ENCODE assay signal across 17 mouse cellular contexts in genomic region chr15:10922570-10922969, GRCm38 (mm10). TPM values are rescaled to one million over a fixed set of nuclear protein-coding genes. Genes with fewer than 3 reads are reported as not detected.
DNase-seq lines count a peak whose midpoint lies in the region; ATAC-seq and TF ChIP-seq lines count a peak whose summit lies in the region.
"Had no signal": no experiment of that assay in that cellular context is flagged by ENCODE, and none has a peak within 500 bp of the region (broad histone marks: within the 10 kb centered on the region; RNA-seq: fewer than 3 reads in every experiment).

No protein-coding gene starts in this region.

- no peaks in the 10 kb centered on the region for H3K9me3 ChIP-seq in hindbrain, embryonic 11.5 days (ENCODE audit: control insufficient read depth, low read length)
- H3K9me3 ChIP-seq in hindbrain, embryonic 10.5 days = no peaks in the 10 kb centered on the region
- no peaks in the 10 kb centered on the region for H3K9me3 ChIP-seq in forebrain, postnatal 0 days (ENCODE audit: low read length)
- H3K9me3 ChIP-seq: embryonic facial prominence, embryonic 10.5 days; liver, embryonic 13.5 days; stomach, embryonic 15.5 days had no signal

- H3K9ac ChIP-seq in hindbrain, embryonic 11.5 days (ENCODE audit: low read depth, low read length) = no peak overlapping the region
- H3K9ac ChIP-seq in forebrain, postnatal 0 days = no peak overlapping the region
- H3K9ac ChIP-seq: liver, embryonic 13.5 days; stomach, embryonic 15.5 days had no signal

- H3K27me3 ChIP-seq in hindbrain, embryonic 11.5 days (ENCODE audit: control insufficient read depth, insufficient read depth, low read length) = no peaks in the 10 kb centered on the region
- no peaks in the 10 kb centered on the region for H3K27me3 ChIP-seq in hindbrain, embryonic 10.5 days (ENCODE audit: insufficient read depth, poor library complexity, severe bottlenecking)
- no peaks in the 10 kb centered on the region for H3K27me3 ChIP-seq in forebrain, postnatal 0 days (ENCODE audit: insufficient read depth, low read length)
- H3K27me3 ChIP-seq: stomach, embryonic 15.5 days had no signal

- no peak for TF ChIP-seq POLR2A in brain, embryonic 14.5 days (IDR thresholded peaks at IDR 0.05; ENCODE audit: borderline replicate concordance, extremely low read depth, insufficient read depth, insufficient read length, poor library complexity, severe bottlenecking)

- ATAC-seq in hindbrain, embryonic 11.5 days (ENCODE audit: low FRiP score) = peak; percentile 25; the same call in 1 of the 2 replicates
- peak; percentile 92 for ATAC-seq in forebrain, postnatal 0 days
- ATAC-seq: CD4-positive, CD25-positive, alpha-beta regulatory T cell, adult 4 months; Patski had no signal

- TF ChIP-seq CTCF in brain, embryonic 14.5 days (IDR thresholded peaks at IDR 0.05; ENCODE audit: borderline replicate concordance, extremely low read depth, insufficient read depth, insufficient read length) = no peak
- no peak for TF ChIP-seq CTCF in forebrain, postnatal 0 days (IDR thresholded peaks at IDR 0.05; ENCODE audit: low read depth)

- H3K36me3 ChIP-seq in hindbrain, embryonic 11.5 days (ENCODE audit: control insufficient read depth, insufficient read depth, low read length) = no peaks in the 10 kb centered on the region
- no peaks in the 10 kb centered on the region for H3K36me3 ChIP-seq in hindbrain, embryonic 10.5 days
- no peaks in the 10 kb centered on the region for H3K36me3 ChIP-seq in forebrain, postnatal 0 days (ENCODE audit: insufficient read depth)
- H3K36me3 ChIP-seq: embryonic facial prominence, embryonic 10.5 days; liver, embryonic 13.5 days; stomach, embryonic 15.5 days had no signal

- DNase-seq in hindbrain, embryonic 11.5 days (ENCODE audit: low spot score) = no peak
- no peak for DNase-seq in hindbrain, embryonic 10.5 days (ENCODE audit: low spot score)
- peak; percentile 74 for DNase-seq in brain, embryonic 14.5 days (ENCODE audit: low read depth)
- DNase-seq in forebrain, postnatal 0 days = peak; percentile 25
- peak; percentile 8 to 14 for DNase-seq in layer of hippocampus, postnatal 36 days
- no peak for DNase-seq in thymus, postnatal 25 days
- no peak for DNase-seq in gastrocnemius, postnatal 4 days (ENCODE audit: low spot score in 2 of 2)
- DNase-seq in testis, postnatal 14 days (ENCODE audit: low spot score) = no peak
- DNase-seq: adrenal gland, adult 2 months; heart, postnatal 10 days; kidney, adult 9 months; liver, embryonic 13.5 days had no signal

- H3K4me2 ChIP-seq in hindbrain, embryonic 11.5 days (replicated peaks; ENCODE audit: low read depth, low read length) = no peak overlapping the region
- H3K4me2 ChIP-seq in forebrain, postnatal 0 days (ENCODE audit: low read depth) = no peak overlapping the region
- H3K4me2 ChIP-seq: liver, embryonic 13.5 days; stomach, embryonic 15.5 days had no signal

- H3K4me1 ChIP-seq in hindbrain, embryonic 11.5 days (replicated peaks; ENCODE audit: control insufficient read depth, insufficient read depth, low read length) = no peaks in the 10 kb centered on the region
- peaks cover 7% of the 10 kb centered on the region; the same call in 1 of the 2 replicates for H3K4me1 ChIP-seq in hindbrain, embryonic 10.5 days (replicated peaks)
- H3K4me1 ChIP-seq in forebrain, postnatal 0 days (ENCODE audit: insufficient read depth) = no peaks in the 10 kb centered on the region
- H3K4me1 ChIP-seq: liver, embryonic 13.5 days; stomach, embryonic 15.5 days had no signal

- WGBS in hindbrain, embryonic 11.5 days = 50% methylated on average over 3 of the region's 3 CpGs
- 47% methylated on average over 3 of the region's 3 CpGs for WGBS in hindbrain, embryonic 10.5 days
- WGBS in forebrain, postnatal 0 days = 4% methylated on average over 3 of the region's 3 CpGs

- no peak overlapping the region for H3K27ac ChIP-seq in hindbrain, embryonic 11.5 days (ENCODE audit: low read depth, low read length)
- no peak overlapping the region for H3K27ac ChIP-seq in hindbrain, embryonic 10.5 days
- H3K27ac ChIP-seq in forebrain, postnatal 0 days (ENCODE audit: low read depth, low read length) = no peak overlapping the region
- H3K27ac ChIP-seq: embryonic facial prominence, embryonic 10.5 days; liver, embryonic 13.5 days; stomach, embryonic 15.5 days had no signal

- no peak overlapping the region for H3K4me3 ChIP-seq in hindbrain, embryonic 11.5 days (ENCODE audit: low read depth, low read length)
- H3K4me3 ChIP-seq in hindbrain, embryonic 10.5 days = no peak overlapping the region
- H3K4me3 ChIP-seq in forebrain, postnatal 0 days (ENCODE audit: low read depth, low read length) = no peak overlapping the region
- H3K4me3 ChIP-seq: embryonic facial prominence, embryonic 10.5 days; liver, embryonic 13.5 days; stomach, embryonic 15.5 days had no signal

RNA-seq across cellular contexts. Expression of gene C1qtnf3, which starts 29.6 kb away (rescaled TPM):
- 9.0 and 10.9 TPM in 2 replicates for polyA plus RNA-seq in hindbrain, embryonic 11.5 days (2014; fragmentation: Nextera tagmentation; extraction: Ambion mirVana)
- 2.9 and 5.0 TPM in 2 replicates for polyA plus RNA-seq in hindbrain, embryonic 10.5 days (2016; fragmentation: Nextera tagmentation; extraction: Ambion mirVana)
- polyA plus RNA-seq in brain, embryonic 14.5 days (2012; rRNA removed) = 0.92 and 3.6 TPM in 2 replicates
- total RNA-seq in forebrain, postnatal 0 days (2014; rRNA removed) = 0.85 and 3.0 TPM in 2 replicates
- polyA plus RNA-seq in forebrain, postnatal 0 days (2015; fragmentation: Nextera tagmentation; extraction: Ambion mirVana) = 0.36 and 0.56 TPM in 2 replicates
- total RNA-seq in layer of hippocampus, postnatal 36 days (2021) = not detected
- total RNA-seq in gastrocnemius, postnatal 4 days (2021) = 100 to 1,000 TPM in 1 of 2 experiments, 10 to 100 TPM in 1; 88.6 to 108 TPM
- total RNA-seq: megakaryocyte progenitor cell, adult 5-6 weeks had no signal
- polyA plus RNA-seq: CD4-positive, CD25-positive, alpha-beta regulatory T cell, adult 4 months had no signal

RNA-seq across cellular contexts. Expression of gene Amacr, which starts 59.0 kb away (rescaled TPM):
- polyA plus RNA-seq in hindbrain, embryonic 11.5 days (2014; fragmentation: Nextera tagmentation; extraction: Ambion mirVana) = 10.1 and 15.4 TPM in 2 replicates
- 12.1 and 12.8 TPM in 2 replicates for polyA plus RNA-seq in hindbrain, embryonic 10.5 days (2016; fragmentation: Nextera tagmentation; extraction: Ambion mirVana)
- 5.6 and 7.8 TPM in 2 replicates for polyA plus RNA-seq in brain, embryonic 14.5 days (2012; rRNA removed)
- total RNA-seq in forebrain, postnatal 0 days (2014; rRNA removed) = 7.7 and 10.6 TPM in 2 replicates
- polyA plus RNA-seq in forebrain, postnatal 0 days (2015; fragmentation: Nextera tagmentation; extraction: Ambion mirVana) = 7.7 and 10.3 TPM in 2 replicates
- 10 to 100 TPM; 11.3 to 11.6 TPM for total RNA-seq in layer of hippocampus, postnatal 36 days (2021)
- 10 to 100 TPM; 19.0 to 22.1 TPM for total RNA-seq in gastrocnemius, postnatal 4 days (2021)

Comparison
In these comparisons a context has a peak if more than half of its experiments do, and no peak if none do; other contexts are left out.
1. DNase-seq: peak in brain, embryonic 14.5 days (single experiment), forebrain, postnatal 0 days (single experiment) and layer of hippocampus, postnatal 36 days (2 of 2); none in hindbrain, embryonic 11.5 days (single experiment), hindbrain, embryonic 10.5 days (single experiment), thymus, postnatal 25 days (single experiment), gastrocnemius, postnatal 4 days (0 of 2) and testis, postnatal 14 days (single experiment).